Mouse (Mus musculus): ENCODE data around the gene Sipa1l1.

Gene Sipa1l1

GRCm38 (mm10) chr12:82168820-82169533 is at the start of gene Sipa1l1:
TSS of gene Sipa1l1 (plus strand) at chr12:82169320.
- DNase-seq (ENCODE audit: low read depth, low spot score), result peak; percentile 98

GRCm38 (mm10) chr12:82121947-82122346 is 47.2 kb upstream of the Sipa1l1 start:
- DNase-seq (ENCODE audit: low read depth, low spot score), result no peak

- DNase-seq (ENCODE audit: low read depth, low spot score), result no peak
Observed at GRCm38 (mm10) chr12:82122450-82123249, 46.5 kb upstream of the Sipa1l1 start.

GRCm38 (mm10) chr12:82126796-82127195 is 42.3 kb upstream of the Sipa1l1 start:
- DNase-seq (ENCODE audit: low read depth, low spot score), result no peak

GRCm38 (mm10) chr12:82139234-82140166 is 29.6 kb upstream of the Sipa1l1 start:
- no peak for DNase-seq (ENCODE audit: low read depth, low spot score)

- no peak for DNase-seq (ENCODE audit: low read depth, low spot score)
Observed at GRCm38 (mm10) chr12:82143371-82143770, 25.7 kb upstream of the Sipa1l1 start.

GRCm38 (mm10) chr12:82145173-82145572 is 23.9 kb upstream of the Sipa1l1 start:
- no peak for DNase-seq (ENCODE audit: low read depth, low spot score)

- DNase-seq (ENCODE audit: low read depth, low spot score), result no peak
Observed at GRCm38 (mm10) chr12:82147021-82147693, 22.0 kb upstream of the Sipa1l1 start.

- DNase-seq (ENCODE audit: low read depth, low spot score), result no peak
Observed at GRCm38 (mm10) chr12:82148328-82148930, 20.7 kb upstream of the Sipa1l1 start.

- no peak for DNase-seq (ENCODE audit: low read depth, low spot score)
Observed at GRCm38 (mm10) chr12:82151019-82151418, 18.1 kb upstream of the Sipa1l1 start.

- DNase-seq (ENCODE audit: low read depth, low spot score), result no peak
Observed at GRCm38 (mm10) chr12:82154527-82154926, 14.6 kb upstream of the Sipa1l1 start.

- no peak for DNase-seq (ENCODE audit: low read depth, low spot score)
Observed at GRCm38 (mm10) chr12:82158516-82158915, 10.6 kb upstream of the Sipa1l1 start.

GRCm38 (mm10) chr12:82159372-82159771 is 9.7 kb upstream of the Sipa1l1 start:
- DNase-seq (ENCODE audit: low read depth, low spot score), result peak; percentile 14

- no peak for DNase-seq (ENCODE audit: low read depth, low spot score)
Observed at GRCm38 (mm10) chr12:82165651-82166050, 3.5 kb upstream of the Sipa1l1 start.

GRCm38 (mm10) chr12:82166101-82166571 is 3.0 kb upstream of the Sipa1l1 start:
- DNase-seq (ENCODE audit: low read depth, low spot score), result peak; percentile 86

GRCm38 (mm10) chr12:82169571-82170431 is 681 bp downstream of the Sipa1l1 start:
- DNase-seq (ENCODE audit: low read depth, low spot score), result peak; percentile 62

GRCm38 (mm10) chr12:82170461-82171279 is 1.6 kb downstream of the Sipa1l1 start:
- DNase-seq (ENCODE audit: low read depth, low spot score), result no peak

- DNase-seq (ENCODE audit: low read depth, low spot score), result no peak
Observed at GRCm38 (mm10) chr12:82171591-82171990, 2.5 kb downstream of the Sipa1l1 start.

- no peak for DNase-seq (ENCODE audit: low read depth, low spot score)
Observed at GRCm38 (mm10) chr12:82173623-82174022, 4.5 kb downstream of the Sipa1l1 start.
